Mouse (Mus musculus): ENCODE results near the gene Prss35. TPM values are rescaled to one million over a fixed set of nuclear protein-coding genes. Genes with fewer than 3 reads are reported as not detected.

The Prss35 gene
- 30.6 and 38.0 TPM in 2 replicates for polyA plus RNA-seq (2015; fragmentation: Nextera tagmentation; extraction: Ambion mirVana)

DNA sequence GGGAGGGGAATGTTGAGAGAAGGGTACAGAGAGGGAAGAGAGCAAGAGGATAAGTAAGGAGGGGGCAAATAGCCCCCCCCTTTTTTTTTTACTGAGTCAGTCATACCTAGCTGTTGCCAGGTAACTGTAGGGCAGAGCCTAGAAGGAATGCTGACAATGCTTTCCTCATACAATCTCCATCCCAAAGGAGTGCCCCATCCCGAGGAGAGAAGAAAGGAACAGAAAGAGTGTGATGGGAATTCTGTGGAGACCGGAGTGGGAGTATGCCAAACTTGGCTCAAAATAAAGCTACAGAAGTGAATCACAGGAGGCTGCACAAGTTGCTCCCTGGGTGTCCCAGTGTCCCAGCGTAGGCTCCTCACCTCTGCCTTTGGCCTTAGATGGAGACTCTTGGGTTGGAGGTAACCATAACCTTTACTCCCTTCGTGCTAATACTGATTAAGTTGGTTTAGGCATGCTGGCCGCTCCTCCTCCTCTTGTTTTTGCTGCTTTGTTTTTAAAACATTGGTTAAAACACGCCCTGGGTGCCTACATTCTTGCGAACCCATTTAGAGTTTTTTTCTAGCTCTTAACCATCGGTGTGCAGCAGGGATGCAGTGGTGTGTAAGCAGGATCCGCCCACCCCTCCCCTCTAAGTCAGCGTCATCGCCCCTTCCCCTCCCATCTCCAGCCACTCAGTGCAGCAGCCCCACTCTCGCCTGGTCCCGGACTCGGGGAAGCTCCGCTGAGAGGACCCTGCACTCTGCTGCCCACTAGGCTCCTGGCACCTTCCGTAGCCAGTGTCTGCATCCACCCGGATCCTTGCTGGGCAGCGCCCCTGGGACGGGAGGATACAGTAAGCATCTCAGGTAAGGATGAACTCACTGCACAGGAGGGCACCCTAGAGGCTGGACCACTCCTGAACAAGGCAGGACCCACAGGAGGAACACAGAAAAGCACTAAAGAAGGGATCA, at the start of gene Prss35:
TSS of gene Prss35 (plus strand) at position 691 of the 953 bp plus-strand sequence.
- Histone ChIP-seq H3K4me1 (peaks cover 35% of the 10 kb centered on the region), H3K27ac (replicated peaks) (peak within 1 kb of the TSS; percentile 26), H3K4me2 (peak within 1 kb of the TSS; percentile 71), H3K36me3 (no peaks in the 10 kb centered on the region), H3K9me3 (no peaks in the 10 kb centered on the region), H3K27me3 (replicated peaks) (no peaks in the 10 kb centered on the region), H3K4me3 (peak within 1 kb of the TSS; percentile 56), H3K9ac (peak within 1 kb of the TSS; percentile 81)
- peak; percentile 67; the same call in 1 of the 2 replicates for ATAC-seq (ENCODE audit: extremely low read depth, insufficient number of reproducible peaks, low FRiP score, low TSS enrichment)
- WGBS: 6% methylated on average over 19 of the region's 19 CpGs

GRCm38 (mm10) chr9:86693935-86694334, 49.5 kb upstream of the Prss35 start:
- H3K9me3 ChIP-seq: no peaks in the 10 kb centered on the region
- no peaks in the 10 kb centered on the region for H3K36me3 ChIP-seq
- no peaks in the 10 kb centered on the region for H3K27me3 ChIP-seq (replicated peaks)
- 89% methylated on average over 6 of the region's 6 CpGs for WGBS
- peaks cover 8% of the 10 kb centered on the region; the same call in 1 of the 2 replicates for H3K4me1 ChIP-seq
- H3K4me3 ChIP-seq: no peak overlapping the region
- no peak overlapping the region for H3K9ac ChIP-seq
- no peak overlapping the region for H3K27ac ChIP-seq (replicated peaks)
- no peak for ATAC-seq (ENCODE audit: extremely low read depth, insufficient number of reproducible peaks, low FRiP score, low TSS enrichment)
- no peak overlapping the region for H3K4me2 ChIP-seq

- no peaks in the 10 kb centered on the region for H3K36me3 ChIP-seq
- 84% methylated on average over 7 of the region's 7 CpGs for WGBS
- H3K27me3 ChIP-seq (replicated peaks): no peaks in the 10 kb centered on the region
- H3K4me2 ChIP-seq: peak overlapping the region; percentile 74
- H3K4me1 ChIP-seq: peaks cover 10% of the 10 kb centered on the region
- ATAC-seq (ENCODE audit: extremely low read depth, insufficient number of reproducible peaks, low FRiP score, low TSS enrichment): no peak
- H3K27ac ChIP-seq (replicated peaks): no peak overlapping the region
- peak overlapping the region; percentile 58; the same call in 1 of the 2 replicates for H3K9ac ChIP-seq
- H3K4me3 ChIP-seq: peak overlapping the region; percentile 73
- H3K9me3 ChIP-seq: no peaks in the 10 kb centered on the region
Measured at GRCm38 (mm10) chr9:86694644-86695043, 48.8 kb upstream of the Prss35 start.

GRCm38 (mm10) chr9:86695199-86695817, 48.1 kb upstream of the Prss35 start:
- no peaks in the 10 kb centered on the region for H3K9me3 ChIP-seq
- ATAC-seq (ENCODE audit: extremely low read depth, insufficient number of reproducible peaks, low FRiP score, low TSS enrichment): peak; percentile 22; the same call in 1 of the 2 replicates
- 2% methylated on average over 45 of the region's 56 CpGs for WGBS
- H3K4me1 ChIP-seq: peaks cover 14% of the 10 kb centered on the region
- peak overlapping the region; percentile 72 for H3K27ac ChIP-seq (replicated peaks)
- H3K9ac ChIP-seq: peak overlapping the region; percentile 89
- H3K27me3 ChIP-seq (replicated peaks): no peaks in the 10 kb centered on the region
- H3K4me2 ChIP-seq: peak overlapping the region; percentile 74
- H3K36me3 ChIP-seq: no peaks in the 10 kb centered on the region
- peak overlapping the region; percentile 73 for H3K4me3 ChIP-seq

DNA sequence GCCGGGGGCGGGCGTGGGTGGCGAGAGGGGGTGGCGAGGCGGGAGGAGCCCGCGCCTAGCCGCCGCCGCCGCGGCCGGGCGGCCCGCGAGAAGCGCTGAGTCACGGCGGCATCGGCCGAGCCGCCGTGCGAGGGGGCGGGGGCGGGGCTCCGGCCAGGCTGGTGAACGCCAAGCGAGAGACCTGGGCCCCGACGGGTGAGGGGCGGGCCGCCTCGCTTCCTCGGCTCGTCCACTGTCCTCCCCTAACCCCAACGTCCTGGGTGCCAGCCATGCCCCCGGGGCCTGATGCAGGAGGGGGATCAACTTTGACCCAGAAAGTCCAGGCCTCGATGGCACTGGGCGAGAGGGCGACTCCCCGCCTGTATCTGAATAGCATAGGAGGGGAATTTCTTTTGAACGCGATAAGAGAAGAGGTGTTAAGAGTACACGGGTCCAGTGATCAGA, 47.6 kb upstream of the Prss35 start, which contains the start of gene Me1:
TSS of gene Me1 (minus strand) at position 136 of the 444 bp plus-strand sequence.
- peaks cover 16% of the 10 kb centered on the region for H3K4me1 ChIP-seq
- no peaks in the 10 kb centered on the region for H3K9me3 ChIP-seq
- peak within 1 kb of the TSS; percentile 72 for H3K27ac ChIP-seq (replicated peaks)
- peak; percentile 76 for ATAC-seq (ENCODE audit: extremely low read depth, insufficient number of reproducible peaks, low FRiP score, low TSS enrichment)
- H3K27me3 ChIP-seq (replicated peaks): no peaks in the 10 kb centered on the region
- no peaks in the 10 kb centered on the region for H3K36me3 ChIP-seq
- 1% methylated on average over 21 of the region's 46 CpGs for WGBS
- peak within 1 kb of the TSS; percentile 89 for H3K9ac ChIP-seq
- peak within 1 kb of the TSS; percentile 74 for H3K4me2 ChIP-seq
- H3K4me3 ChIP-seq: peak within 1 kb of the TSS; percentile 73

DNA sequence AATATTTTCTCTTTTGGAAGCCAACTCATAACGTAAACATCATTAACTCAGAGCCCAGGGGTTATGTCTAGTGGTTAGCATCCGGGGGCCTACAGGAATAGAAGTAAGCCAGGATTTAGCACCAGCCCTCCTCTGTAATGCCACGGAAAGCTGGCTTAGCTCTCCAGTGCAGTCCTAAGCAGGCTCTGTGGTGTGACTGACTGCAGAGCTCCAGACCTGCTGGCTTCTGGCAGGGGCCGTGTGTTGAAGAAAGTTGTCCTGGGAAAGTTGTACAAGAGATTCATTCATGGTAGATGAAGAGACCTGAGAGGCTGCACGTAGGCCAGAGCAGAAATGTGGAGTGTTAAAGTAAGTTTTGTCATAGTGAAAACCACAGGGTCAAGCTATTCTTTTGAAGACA, 42.2 kb upstream of the Prss35 start:
- no peak overlapping the region for H3K4me2 ChIP-seq
- H3K36me3 ChIP-seq: no peaks in the 10 kb centered on the region
- H3K27me3 ChIP-seq (replicated peaks): no peaks in the 10 kb centered on the region
- H3K4me1 ChIP-seq: peaks cover 21% of the 10 kb centered on the region
- peak overlapping the region; percentile 82 for H3K27ac ChIP-seq (replicated peaks)
- H3K9ac ChIP-seq: no peak overlapping the region
- no peak overlapping the region for H3K4me3 ChIP-seq
- no peaks in the 10 kb centered on the region for H3K9me3 ChIP-seq
- 17% methylated on average over 5 of the region's 5 CpGs for WGBS
- peak; percentile 64; the same call in 1 of the 2 replicates for ATAC-seq (ENCODE audit: extremely low read depth, insufficient number of reproducible peaks, low FRiP score, low TSS enrichment)

DNA sequence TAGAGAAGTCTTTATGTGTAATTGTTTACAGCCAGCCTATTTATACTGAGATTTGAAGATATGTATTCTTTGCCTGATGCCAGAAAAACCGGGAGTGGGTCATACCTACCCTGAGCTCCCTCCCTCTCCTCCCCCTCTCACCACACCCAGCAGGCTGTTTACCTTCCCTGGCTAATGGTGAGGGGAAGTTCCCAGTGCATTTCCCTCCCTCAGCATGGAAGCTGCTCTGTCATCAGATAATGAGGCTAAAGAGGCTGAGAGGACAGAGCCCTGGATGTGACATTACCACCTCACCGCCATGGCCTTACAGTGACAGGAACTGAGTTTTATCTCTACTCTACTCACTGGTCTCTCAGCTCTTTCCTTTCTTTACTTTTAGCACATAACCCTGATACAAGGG, 41.6 kb upstream of the Prss35 start:
- WGBS: 2% methylated on average over 2 of the region's 2 CpGs
- Histone ChIP-seq H3K36me3 (no peaks in the 10 kb centered on the region), H3K4me3 (no peak overlapping the region), H3K9ac (no peak overlapping the region), H3K27me3 (replicated peaks) (no peaks in the 10 kb centered on the region), H3K27ac (replicated peaks) (peak overlapping the region; percentile 82), H3K4me2 (no peak overlapping the region), H3K9me3 (no peaks in the 10 kb centered on the region), H3K4me1 (peaks cover 20% of the 10 kb centered on the region)
- no peak for ATAC-seq (ENCODE audit: extremely low read depth, insufficient number of reproducible peaks, low FRiP score, low TSS enrichment)

- Histone ChIP-seq H3K4me1 (peaks cover 8% of the 10 kb centered on the region), H3K27ac (replicated peaks) (no peak overlapping the region), H3K9ac (no peak overlapping the region), H3K36me3 (no peaks in the 10 kb centered on the region), H3K9me3 (no peaks in the 10 kb centered on the region), H3K4me3 (no peak overlapping the region), H3K27me3 (replicated peaks) (no peaks in the 10 kb centered on the region), H3K4me2 (no peak overlapping the region)
- 54% methylated on average over 1 of the region's 1 CpGs for WGBS
- no peak for ATAC-seq (ENCODE audit: extremely low read depth, insufficient number of reproducible peaks, low FRiP score, low TSS enrichment)
Measured at GRCm38 (mm10) chr9:86707431-86707830, 36.0 kb upstream of the Prss35 start.

DNA sequence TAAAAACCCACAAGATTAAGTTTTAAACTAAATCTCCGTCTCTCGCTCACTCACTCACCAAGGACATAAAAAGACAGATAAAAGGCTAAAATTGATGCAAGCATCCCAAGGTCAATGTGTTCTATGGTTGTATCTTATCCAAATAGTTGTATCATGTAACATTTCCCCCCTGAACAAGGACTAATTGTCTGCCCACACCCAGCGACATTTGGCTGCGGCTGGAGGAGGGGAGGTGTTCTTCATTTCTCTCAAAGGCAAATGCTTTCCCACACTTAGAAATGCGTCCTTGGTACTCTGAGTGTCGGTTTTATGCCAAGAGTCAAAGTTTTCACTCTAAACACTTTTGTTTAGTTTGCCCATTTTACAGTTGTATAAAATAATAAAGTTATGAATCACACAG, 34.5 kb upstream of the Prss35 start:
- Histone ChIP-seq H3K27me3 (replicated peaks) (no peaks in the 10 kb centered on the region), H3K4me2 (no peak overlapping the region), H3K36me3 (no peaks in the 10 kb centered on the region), H3K4me3 (no peak overlapping the region), H3K9ac (no peak overlapping the region), H3K4me1 (peaks cover 8% of the 10 kb centered on the region), H3K9me3 (no peaks in the 10 kb centered on the region), H3K27ac (replicated peaks) (no peak overlapping the region)
- ATAC-seq (ENCODE audit: extremely low read depth, insufficient number of reproducible peaks, low FRiP score, low TSS enrichment): no peak
- WGBS: 55% methylated on average over 6 of the region's 6 CpGs

GRCm38 (mm10) chr9:86710091-86710634, 33.3 kb upstream of the Prss35 start:
- WGBS: 69% methylated on average over 2 of the region's 2 CpGs
- Histone ChIP-seq H3K9me3 (no peaks in the 10 kb centered on the region), H3K4me3 (no peak overlapping the region), H3K27me3 (replicated peaks) (no peaks in the 10 kb centered on the region), H3K36me3 (no peaks in the 10 kb centered on the region), H3K4me2 (no peak overlapping the region), H3K27ac (replicated peaks) (no peak overlapping the region; the same call in 1 of the 2 replicates), H3K9ac (no peak overlapping the region), H3K4me1 (peaks cover 8% of the 10 kb centered on the region)
- no peak for ATAC-seq (ENCODE audit: extremely low read depth, insufficient number of reproducible peaks, low FRiP score, low TSS enrichment)

DNA sequence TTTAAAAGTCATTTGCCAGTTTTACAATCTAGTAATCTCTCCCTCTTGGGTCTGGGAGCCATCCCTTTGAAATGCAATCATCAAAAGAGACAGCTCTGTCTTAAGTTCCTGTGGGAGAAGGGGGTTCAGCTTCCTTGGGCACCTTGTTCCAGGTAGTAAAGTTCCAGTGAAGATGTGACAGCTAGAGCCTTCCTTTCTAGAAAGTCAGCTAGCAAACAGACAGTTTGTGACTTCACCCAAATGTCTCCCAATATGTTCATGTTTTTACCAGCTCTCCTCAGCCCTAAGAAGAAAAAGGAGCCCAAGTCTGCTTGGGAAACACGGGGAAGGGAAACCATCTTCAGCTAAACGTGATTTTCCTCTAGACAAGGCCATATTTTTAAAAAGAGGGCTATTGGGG, 30.8 kb upstream of the Prss35 start:
- no peaks in the 10 kb centered on the region for H3K36me3 ChIP-seq
- H3K9ac ChIP-seq: no peak overlapping the region
- no peak overlapping the region for H3K4me3 ChIP-seq
- no peaks in the 10 kb centered on the region for H3K9me3 ChIP-seq
- H3K27ac ChIP-seq (replicated peaks): no peak overlapping the region
- H3K4me2 ChIP-seq: no peak overlapping the region
- H3K4me1 ChIP-seq: peaks cover 8% of the 10 kb centered on the region
- no peak for ATAC-seq (ENCODE audit: extremely low read depth, insufficient number of reproducible peaks, low FRiP score, low TSS enrichment)
- WGBS: 72% methylated on average over 2 of the region's 2 CpGs
- no peaks in the 10 kb centered on the region for H3K27me3 ChIP-seq (replicated peaks)
